Mouse (Mus musculus) kidney, postnatal 36 days (tissue): ENCODE results near the gene Glrx3.
"Not testable (repeated sequence)": the region's sequence is repeated elsewhere in the genome, so short reads cannot be mapped to it uniquely, and the experiment has no call there.

Experiments
- DNase-seq, 2 experiments: peaks; one replicate each; pipeline ENCODE4 v3.0.0; 2021 to 2022; ENCODE audit warnings: mixed read lengths in 2 of 2

Gene Glrx3

GRCm38 (mm10) chr7:137437440-137438178 lies at the start of gene Glrx3:
Gene Glrx3 (plus strand): TSS chr7:137437614.
- peak; percentile 97 to 98 for DNase-seq

DNA sequence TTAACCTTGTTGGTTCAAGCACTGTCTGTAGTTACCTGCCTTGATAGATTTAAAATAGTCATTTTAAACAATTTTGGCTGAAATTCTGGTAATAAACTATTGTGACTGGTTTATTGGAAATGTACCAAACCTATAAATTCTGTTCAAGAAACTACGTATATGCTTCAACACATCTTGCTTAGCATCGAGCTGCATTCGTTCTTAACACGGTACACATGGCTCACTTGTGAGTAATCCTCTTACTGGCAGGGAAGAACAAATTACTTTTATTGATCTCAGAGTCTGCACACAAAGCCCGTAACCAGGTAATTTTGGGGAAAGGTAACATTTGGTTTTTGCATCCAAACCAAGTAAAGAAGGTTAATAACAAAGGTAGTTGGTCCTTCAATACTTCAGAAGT lies 49.6 kb upstream of the Glrx3 start:
- DNase-seq = no peak

GRCm38 (mm10) chr7:137395421-137395820 lies 42.0 kb upstream of the Glrx3 start:
- DNase-seq = no peak

DNA sequence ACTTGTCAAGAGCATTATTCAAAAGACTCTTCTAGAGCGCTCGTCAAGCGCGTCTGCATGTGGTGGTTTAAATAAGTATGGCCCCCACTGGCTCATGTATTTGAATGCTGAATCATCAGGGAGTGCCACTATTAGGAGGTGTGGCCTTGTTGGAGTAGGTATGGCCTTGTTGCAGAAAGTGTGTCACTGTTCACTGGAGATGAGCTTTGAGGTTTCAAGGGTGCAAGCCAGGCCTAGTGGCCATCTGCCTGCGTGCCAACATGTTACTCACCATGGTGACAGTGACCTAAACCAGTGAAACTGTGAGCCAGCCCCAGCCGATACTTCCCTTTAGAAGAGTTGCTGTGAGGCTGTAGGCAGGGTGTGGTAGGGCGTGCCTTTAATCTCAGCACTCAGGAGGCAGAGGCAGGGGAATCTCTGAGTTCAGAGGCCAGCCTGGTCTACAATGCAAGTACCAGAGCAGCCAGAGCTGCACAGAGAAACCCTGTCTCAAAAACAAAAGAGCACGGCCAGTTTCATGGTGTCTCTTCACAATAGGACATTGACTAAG lies 40.0 kb upstream of the Glrx3 start:
- no peak for DNase-seq

GRCm38 (mm10) chr7:137398973-137399372 lies 38.4 kb upstream of the Glrx3 start:
- no peak for DNase-seq

GRCm38 (mm10) chr7:137404146-137404545 lies 33.3 kb upstream of the Glrx3 start:
- DNase-seq = no peak

DNA sequence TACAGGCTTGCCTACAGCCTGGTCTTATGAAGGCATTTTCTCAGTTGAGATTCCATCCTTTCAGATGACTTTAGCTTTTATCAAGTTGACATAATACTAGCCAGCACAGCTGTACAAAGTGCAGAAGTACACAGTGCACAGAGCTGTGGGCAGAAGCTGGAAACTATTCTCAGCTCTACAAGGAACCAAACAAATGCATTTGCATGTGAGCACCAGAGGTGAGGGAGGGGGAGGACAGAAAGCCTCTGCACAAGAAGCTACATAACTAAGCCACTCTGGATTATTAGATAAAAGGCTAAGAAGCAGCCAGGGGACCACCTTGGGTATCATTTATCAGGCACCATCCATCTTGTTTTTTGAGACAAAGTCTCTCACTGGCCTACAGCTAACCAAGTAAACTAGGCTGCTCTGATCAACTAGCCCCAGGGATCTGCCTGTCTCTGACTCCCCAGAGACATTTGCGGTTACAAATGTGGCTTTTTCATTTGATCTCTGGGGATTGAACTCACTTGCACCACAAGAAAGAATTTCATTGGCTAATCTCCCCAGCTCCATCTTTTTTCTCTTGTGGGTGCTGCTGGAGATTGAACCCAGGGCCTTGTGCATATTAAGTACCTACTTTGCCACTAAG lies 29.9 kb upstream of the Glrx3 start:
- peak; percentile 12 to 20 for DNase-seq

- DNase-seq = peak; percentile 98 to 100
Measured at GRCm38 (mm10) chr7:137410337-137411197, 26.8 kb upstream of the Glrx3 start, which contains the start of gene 9430038I01Rik. Gene 9430038I01Rik (minus strand): TSS chr7:137410762.

DNA sequence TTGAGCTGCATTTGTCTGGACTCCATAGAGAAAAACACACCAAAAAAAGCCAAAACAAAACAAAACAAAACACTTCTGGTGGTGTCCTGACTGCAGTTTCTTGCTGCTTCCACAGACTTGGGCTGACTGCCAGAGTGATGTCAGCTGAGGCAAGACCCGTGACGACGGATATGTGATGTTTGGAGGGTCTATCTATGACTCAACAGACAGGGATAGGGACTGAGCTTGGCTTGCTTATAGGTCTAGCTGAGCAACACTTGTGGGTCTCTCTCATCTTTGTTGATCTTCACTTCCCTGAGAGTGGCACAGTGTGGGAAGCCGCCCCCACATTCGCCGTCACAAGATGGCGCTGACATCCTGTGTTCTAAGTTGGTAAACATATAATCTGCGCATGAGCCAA lies 22.7 kb upstream of the Glrx3 start:
- DNase-seq = no peak

DNA sequence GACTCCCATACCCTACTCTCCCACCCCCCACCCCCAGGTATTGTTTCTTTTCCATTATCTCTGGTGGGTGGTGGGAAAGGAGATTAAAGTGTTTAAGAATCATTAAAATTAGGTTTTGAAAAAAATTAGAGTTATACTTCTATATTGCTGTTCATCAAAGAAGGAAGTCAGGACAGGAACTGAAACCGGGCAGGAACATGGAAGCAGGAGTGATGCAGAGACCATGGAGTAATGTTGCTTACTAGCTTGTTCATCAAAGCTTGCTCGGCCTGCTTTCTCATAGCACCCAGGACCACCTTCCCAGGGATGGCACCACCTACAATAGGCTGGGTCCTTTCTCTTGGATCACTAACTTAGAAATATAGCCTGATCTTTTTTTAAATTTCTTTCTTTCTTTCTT lies 16.9 kb upstream of the Glrx3 start:
- DNase-seq = no peak

- DNase-seq = no peak
Measured at GRCm38 (mm10) chr7:137421236-137421635, 16.2 kb upstream of the Glrx3 start.

DNA sequence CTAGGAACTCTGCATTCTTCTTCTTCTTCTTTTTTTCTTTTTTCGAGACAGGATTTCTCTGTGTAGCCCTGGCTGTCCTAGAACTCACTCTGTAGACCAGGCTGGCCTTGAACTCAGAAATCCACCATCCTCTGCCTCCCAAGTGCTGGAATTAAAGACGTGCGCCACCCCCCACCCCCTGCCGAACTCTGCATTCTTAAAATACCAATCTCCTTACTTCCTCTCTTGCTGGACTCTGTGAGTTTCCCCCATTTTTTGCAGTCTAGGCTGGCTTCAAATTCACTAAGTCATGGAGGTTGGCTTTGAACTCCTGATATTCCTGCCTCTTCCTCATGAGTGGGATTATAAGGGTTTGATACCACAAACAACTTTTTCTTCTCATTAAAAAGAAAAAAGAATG lies 10.7 kb upstream of the Glrx3 start:
- DNase-seq = no peak

GRCm38 (mm10) chr7:137431769-137432603 lies 5.4 kb upstream of the Glrx3 start:
- peak; percentile 34 to 38 for DNase-seq

DNA sequence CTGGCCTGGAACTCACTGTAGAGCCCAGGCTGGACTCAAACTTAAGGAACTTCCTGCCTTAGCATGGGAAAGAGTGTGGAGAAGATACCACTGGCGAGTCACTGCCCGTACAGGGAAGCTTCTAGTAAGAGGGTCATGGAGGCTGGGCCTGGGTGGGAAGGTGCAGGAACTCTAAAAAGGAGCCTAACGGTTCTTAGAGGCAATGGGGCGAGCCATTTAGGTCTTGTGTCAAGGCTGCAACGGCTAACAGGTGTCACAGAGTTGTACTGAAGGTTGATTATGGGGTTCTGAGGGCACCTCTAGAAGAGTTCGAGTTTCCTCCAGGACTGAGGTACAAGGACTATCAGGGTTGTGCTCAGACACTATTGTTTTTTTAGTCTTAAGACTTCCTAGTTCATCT lies 513 bp upstream of the Glrx3 start:
- no peak for DNase-seq

DNA sequence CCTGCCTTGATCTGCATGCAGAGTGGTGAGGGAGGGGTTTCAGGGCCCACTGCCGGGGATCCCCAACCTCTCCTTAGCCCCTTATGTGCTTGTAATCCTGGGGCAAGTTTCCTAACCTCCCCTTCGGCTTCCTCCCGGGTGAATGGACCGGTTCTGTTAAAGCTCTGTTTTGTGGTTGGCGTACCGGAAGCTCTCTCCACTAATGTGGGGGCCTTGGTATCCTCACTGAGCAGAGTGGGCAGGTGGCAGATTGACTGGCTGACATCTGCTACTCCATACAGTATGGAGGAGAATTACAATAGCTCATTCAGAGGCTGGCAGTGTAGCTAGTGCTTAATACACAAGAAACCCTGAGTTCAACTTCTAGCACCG lies 751 bp downstream of the Glrx3 start:
- DNase-seq = no peak

DNA sequence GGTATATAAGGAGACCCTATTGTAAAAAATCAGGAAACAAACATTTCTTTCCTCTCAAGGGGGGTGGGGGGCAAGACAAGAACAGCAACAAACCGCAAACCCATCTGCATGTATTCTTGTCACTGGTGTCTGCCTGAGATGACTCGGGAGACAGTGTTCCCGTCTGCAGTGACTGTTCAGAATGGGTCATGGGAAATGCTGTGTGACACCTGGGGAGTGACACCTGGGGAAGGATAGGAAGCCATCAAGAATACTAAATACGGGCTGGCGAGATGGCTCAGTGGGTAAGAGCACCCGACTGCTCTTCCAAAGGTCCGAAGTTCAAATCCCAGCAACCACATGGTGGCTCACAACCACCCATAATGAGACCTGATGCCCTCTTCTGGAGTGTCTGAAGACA lies 1.5 kb downstream of the Glrx3 start:
- not testable (repeated sequence) for DNase-seq

- DNase-seq = no peak
Measured at GRCm38 (mm10) chr7:137442951-137443350, 5.5 kb downstream of the Glrx3 start.

DNA sequence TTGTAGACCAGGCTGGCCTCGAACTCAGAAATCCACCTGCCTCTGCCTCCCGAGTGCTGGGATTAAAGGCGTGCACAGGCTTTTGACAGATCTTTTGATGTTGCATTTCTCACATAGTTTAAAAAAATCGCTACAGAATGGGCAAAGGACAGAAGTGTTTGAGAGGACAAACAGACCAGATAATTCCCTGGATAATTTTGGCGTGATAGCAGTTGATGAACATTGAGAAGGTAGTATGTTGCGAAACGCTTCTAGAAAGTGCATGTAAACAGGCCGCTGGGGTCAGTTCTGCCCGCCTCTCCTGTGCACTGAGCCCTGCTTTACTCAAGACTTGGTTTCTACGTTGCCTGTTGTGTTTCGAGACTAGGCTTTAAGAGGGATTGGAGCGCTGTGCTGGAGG lies 7.9 kb downstream of the Glrx3 start:
- no peak for DNase-seq

DNA sequence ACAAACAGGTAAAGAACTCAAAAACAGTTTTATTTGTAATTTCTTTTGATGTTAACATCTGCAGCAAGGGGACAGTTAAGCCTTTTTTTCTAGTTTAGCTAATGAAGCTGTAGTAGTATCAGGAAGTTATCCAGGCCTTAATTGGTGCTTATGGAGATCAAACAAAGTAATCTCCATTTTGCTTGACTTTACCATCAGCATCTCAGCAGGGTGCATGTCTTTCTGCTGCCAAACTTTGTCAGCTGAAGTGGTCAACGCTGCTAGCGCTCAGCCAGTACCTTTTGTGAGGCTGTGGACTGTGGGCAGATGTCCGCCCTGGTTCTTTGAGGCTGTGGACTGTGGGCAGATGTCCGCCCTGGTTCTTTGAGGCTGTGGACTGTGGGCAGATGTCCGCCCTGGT lies 24.0 kb downstream of the Glrx3 start:
- DNase-seq = no peak

GRCm38 (mm10) chr7:137468174-137468573 lies 30.8 kb downstream of the Glrx3 start:
- DNase-seq = peak; percentile 46 to 71

DNA sequence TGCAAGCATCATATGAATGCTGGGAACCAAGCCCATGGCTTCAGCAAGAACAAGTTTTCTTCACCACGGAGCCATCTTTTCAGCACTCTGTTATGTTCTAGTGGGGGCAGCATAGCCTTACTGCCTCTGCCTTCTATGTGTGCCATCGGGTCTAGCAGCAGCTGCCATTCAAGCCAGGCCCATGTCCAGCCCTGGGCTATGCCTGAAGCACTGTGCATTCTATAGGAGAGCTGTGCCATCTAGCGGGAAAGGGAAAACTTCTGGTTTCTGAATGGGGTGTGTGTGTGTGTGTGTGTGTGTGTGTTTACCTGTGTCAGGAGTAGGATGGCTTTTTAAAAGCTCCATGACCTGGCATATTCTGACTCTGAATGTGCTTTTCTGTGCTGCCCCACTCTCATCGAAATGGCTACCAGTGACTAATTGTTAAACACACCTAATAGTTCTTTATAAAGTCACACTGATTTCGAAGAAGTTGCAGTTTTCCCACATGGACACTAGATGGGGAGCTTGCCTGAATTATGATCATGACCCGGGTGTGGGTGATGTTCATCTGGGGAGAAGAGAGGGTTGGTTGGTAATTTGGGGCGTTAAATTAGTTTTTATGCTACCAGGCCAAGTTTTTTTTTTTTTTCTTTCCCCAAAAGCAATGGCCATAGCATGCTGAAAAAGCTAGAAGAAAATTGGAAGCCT lies 34.2 kb downstream of the Glrx3 start:
- DNase-seq = peak in 1 of 2 experiments; percentile 8

GRCm38 (mm10) chr7:137472149-137472548 lies 34.7 kb downstream of the Glrx3 start:
- DNase-seq = no peak
